Mouse (Mus musculus) stomach, postnatal 0 days (tissue): Measurements from ENCODE around the gene Smim17.

ENCODE experiments used
- CTCF ChIP-seq: IDR thresholded peaks from 2 replicates; pipeline ENCODE4 v1.5.1; 2016; ENCODE audit warnings: antibody characterized with exemption, low read depth, mild to moderate bottlenecking, moderate library complexity
- EP300 ChIP-seq: optimal IDR thresholded peaks from 2 replicates; pipeline ENCODE3; 2016; ENCODE audit warnings: antibody characterized with exemption

- no peak for TF ChIP-seq CTCF
- TF ChIP-seq EP300: no peak
Measured at GRCm38 (mm10) chr7:6362268-6363046, 36.1 kb upstream of the Smim17 start.
